Mouse (Mus musculus) right cerebral cortex, postnatal 10 days (tissue): ENCODE measurements around the gene Uspl1.

ENCODE experiments used
- DNase-seq, 2 experiments: peaks; one replicate each; pipeline ENCODE4 v3.0.0; 2021; ENCODE audit warnings: low spot score in 2 of 2

Gene Uspl1

DNA sequence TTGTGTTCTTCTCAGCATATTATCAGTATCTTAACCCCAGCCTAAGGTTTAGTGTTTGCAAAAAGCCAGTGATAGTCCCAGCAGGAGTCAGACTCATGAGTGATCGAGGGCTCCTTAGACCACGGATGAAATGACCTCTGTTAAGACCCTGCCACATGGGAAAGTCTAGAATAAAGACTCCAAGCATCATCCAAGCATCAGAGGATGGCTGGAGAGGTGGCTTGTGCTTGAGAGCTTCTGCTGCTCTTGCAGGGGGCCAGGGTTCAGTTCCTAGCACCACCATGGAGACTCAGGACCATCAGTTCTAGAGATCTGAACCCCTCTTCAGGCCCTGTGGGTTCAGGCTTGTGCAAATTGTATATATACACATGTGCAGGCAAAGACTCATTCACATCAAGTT is 16.1 kb upstream of the Uspl1 start:
- DNase-seq = no peak

DNA sequence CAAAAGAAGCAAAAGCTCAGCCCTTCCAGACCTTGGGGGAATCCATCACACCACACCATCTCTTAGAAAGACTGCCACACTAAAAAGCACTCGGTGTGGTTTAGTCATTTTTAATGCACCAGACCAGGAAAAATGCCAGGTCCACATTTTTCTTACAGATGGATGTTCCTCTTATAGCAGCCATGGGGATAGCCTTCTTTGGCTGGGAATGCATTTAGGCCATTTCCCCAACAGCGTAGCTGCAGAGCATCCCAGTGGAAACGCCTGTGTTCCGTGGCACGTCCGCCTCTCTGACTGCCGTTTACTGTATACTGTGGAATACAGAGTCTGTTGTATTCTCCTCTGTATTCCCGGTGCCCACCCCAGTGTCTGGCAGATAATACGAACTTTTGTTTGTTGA is 15.3 kb upstream of the Uspl1 start:
- DNase-seq = peak; percentile 48 to 52

DNA sequence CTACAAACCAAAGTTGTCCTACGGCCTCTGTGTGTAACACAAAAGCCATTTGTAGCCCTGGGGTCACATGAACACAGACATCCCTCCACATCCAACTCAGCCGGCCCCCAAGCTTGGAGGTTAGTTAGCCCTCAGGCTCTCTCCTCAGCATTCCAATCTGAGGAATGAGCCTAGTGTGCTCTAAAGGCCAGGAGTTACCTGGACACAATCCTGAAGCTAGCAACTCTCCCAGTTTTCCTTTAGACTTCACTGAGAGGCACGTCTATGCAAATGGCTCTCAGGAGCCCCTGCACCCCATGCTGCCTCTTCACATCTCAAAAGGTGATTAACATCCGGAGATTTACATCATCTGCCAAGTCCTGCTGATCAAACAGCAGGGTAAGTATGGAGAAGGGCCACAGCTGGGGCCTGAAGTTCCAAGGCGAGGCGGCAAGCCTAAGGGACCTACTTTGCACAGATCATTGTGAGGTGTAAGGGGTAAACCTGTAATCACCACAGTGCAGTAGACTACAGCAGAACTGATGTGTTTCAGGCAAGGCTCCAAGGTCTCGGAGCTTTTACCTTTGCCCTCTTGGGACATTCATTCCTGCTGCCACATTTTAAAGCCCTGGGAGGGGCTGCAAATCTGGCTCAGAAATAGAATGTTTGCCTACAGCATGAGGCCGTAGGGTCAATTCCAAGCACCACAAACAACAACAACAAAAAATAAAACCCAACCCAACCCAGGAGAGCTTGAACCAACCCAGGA is 13.1 kb upstream of the Uspl1 start:
- no peak for DNase-seq

DNA sequence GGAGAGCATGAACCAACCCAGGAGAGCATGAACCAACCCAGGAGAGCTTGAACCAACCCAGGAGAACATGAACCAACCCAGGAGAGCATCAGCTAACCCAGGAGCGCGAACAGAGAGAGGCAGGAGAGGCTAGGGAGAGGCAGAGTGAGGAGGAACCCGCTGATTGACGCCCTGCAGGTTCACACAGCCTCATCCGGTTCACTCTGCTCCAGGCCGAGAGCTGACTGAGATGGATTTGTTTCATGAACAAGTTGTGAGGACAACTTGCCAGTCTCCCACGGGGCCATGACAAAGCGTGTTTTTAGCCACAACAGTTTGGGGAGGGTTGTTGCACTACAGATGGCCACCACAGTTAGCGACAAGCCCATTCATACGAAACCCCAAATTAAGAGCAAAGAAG is 11.9 kb upstream of the Uspl1 start:
- DNase-seq = no peak

DNA sequence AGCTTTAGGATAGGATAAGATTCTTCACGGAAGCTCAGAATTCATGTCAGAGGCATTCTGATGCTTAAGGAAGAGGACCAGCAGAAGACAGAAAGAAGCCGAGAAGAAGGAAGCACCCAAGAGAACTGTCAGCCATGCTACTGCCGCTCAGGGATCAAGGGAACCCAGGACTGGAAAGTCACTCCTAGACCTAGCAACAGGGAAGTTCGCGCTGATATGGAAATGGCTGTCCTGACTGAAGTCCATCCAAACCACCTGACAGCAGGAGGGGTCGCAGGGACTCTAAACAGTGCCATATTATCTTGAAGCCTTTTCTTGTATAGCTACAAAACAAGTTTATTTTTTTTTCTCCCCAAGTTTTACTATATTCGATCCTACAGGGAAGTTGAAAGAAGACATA is 9.6 kb upstream of the Uspl1 start:
- DNase-seq = no peak

DNA sequence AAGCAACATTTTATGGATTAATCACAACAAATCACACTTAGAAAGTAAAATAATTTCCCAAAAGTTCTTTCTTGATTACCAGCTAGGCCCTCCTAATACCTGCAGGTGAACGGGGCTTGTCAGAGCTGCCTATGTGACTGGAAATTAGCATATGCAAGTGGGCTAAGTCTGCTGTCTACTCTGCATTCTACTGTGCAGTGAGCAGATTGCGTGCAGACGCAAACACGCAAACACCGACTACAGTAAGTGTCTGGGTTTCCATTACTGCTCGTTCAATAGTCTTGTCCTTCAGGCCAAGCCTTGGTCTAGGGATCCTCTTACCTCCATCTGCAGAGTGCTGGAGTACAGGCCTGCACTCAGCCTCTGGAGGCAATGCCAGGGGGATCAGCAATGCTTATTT is 8.4 kb upstream of the Uspl1 start:
- no peak for DNase-seq

DNA sequence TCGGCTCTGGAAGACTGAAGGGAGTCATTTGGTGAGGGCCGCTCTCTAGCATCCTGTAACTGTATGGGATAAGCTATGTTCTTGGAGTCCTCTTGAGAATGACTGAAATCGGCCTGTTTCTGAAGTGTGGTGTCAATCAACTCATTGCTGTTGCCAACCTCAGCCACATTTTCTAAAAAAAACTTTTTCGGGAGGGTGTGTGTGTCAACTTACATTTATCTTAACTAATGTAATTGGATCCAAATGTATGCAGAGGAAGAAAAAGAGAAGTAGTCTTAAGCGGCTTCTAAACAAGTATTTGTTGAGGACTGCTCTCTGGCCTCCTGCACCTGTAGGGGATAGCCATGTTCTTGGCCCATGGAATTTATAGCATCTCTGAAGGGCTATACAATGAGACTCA is 6.1 kb upstream of the Uspl1 start:
- DNase-seq = no peak

DNA sequence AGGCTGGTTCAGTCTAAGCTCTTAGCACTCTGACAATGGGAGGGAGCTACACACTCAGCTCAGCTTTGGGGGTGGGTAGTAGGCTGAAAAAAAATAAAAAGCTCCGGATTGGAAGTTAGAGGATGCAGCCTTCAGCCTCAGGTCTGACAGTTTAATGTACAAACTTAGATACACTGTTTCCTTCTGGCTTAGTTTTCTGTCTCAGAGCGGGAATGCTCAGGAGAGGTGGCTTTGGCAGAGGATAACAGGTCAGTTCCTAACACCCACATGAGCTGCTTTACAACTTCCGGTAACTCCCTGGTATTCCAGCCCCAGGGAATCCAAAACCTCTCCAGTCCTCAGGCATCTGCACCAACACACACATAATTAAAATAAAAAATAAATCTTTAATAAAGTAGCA is 4.3 kb upstream of the Uspl1 start:
- no peak for DNase-seq

DNA sequence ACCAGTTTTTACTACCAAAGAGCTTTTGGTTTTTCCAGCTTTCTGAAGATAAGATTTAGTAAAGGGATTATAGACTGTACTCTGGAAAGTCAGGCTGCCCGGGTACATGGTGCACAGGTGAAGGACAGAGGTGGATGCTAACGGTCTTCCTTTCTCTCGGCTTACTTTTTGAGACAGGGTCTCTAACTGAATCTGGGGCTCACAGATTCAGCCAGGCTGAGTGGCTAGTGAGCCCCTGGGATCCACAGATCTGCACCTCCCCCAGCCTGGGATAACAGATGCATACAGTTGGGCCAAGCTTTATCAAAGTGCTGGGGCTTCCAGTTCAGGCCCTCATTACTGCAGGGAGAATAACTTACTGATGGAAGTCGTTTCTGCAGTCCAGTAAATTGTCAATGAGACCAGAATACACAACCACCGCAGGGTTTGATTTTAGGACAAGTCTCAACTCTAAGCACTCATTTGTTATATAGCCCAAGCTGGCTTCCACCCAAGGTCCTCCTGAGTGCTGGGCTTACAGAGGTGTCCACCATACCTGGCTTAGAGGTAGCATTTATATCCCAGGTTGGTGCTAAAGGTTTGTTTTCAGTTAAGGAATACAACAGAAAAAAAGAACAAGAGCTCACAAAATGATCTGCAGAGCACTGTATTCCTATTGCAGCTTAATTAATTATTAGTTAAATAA is 1.8 kb upstream of the Uspl1 start:
- no peak for DNase-seq

DNA sequence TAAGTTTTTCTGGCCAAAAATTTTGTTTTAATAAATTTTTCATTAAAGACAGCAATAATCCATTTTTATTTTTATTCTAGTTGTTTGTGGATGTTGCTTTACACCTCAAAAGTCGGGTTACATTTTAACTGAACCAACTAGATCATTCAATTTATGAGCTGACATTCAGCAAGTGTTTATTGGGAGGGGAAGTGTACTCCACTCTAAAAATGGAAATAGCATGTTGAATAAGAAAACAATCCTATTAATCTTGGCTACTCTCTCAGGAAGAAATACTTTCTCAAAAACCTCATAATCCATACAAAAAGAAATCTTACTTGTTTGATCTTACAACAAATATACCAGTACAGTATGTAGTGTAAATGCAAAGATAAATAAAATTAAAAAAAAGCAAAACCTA is 1.0 kb upstream of the Uspl1 start:
- no peak for DNase-seq

DNA sequence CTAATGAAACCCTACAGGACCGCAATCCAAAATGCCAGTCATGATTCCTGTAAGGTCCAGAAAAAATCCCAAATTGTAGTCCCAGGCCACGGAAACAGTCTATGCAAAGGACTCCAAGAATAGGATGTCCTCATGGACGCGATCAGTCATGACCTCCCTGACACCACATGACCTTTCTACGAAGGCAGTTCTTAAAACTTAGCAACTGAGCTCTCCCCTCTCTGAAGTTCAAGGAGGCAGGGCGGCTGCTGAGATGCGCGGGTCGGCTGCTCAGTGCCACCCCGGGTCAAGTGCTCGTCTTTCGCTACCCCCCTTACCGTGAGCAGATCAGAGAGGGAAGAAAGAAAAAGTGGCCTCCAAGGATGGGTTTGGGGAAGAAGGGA is 438 bp upstream of the Uspl1 start:
- DNase-seq = no peak

DNA sequence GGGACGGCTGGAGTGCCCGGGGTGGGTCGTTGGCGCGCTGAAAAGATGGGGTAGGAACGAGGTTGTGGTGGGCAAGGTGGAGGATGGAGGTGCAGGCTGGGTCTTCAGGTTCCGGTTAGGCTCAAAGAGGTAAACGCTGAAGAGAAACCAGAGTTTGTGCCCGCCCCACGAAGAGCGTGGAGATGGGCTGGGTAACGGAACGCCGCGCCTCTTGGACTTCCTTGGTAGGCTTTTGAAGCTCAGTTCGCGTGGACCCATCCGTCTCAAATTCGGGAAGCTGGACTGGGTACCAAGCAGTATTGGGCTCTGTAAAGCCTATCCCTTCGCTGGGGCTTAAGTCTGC is 665 bp downstream of the Uspl1 start:
- DNase-seq = peak; percentile 66 to 70

DNA sequence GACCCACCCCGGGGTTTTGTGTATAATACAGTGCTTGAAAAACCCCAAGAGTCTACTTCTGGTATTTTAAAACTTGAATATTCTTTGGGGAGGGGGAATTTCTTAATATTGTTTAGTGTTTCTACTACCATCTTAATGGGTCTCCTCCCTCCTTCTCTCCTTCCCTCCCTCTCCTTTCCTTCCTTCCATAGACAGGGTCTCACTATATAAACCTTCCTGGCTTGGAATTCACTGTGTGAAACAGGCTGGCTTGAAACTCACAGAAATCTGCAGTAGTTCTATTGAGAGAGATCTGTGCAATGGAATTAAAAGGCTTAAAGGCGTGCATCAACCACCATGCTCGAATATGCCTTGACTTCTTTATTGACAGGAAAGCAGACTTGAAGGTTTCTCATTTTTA is 1.7 kb downstream of the Uspl1 start:
- DNase-seq = no peak

DNA sequence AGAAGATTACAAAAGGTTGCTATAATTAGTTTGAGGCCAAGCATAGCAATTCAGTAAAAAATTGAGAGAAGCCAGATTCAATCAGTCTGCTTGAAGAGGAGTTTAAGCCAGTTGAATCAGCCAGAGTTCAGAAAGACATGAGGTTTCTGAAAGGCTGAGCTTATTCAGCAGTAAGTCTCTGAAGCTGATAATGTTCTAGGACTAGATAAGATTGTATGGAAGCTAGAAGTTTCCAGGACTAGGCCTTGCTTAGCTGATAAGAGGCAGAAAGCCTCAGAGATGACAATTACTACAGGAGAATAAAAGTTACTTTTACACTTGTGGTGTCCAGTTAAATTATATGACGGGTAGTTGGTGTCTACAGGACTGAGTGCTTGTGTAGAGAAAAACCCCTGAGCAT is 6.0 kb downstream of the Uspl1 start:
- no peak for DNase-seq

DNA sequence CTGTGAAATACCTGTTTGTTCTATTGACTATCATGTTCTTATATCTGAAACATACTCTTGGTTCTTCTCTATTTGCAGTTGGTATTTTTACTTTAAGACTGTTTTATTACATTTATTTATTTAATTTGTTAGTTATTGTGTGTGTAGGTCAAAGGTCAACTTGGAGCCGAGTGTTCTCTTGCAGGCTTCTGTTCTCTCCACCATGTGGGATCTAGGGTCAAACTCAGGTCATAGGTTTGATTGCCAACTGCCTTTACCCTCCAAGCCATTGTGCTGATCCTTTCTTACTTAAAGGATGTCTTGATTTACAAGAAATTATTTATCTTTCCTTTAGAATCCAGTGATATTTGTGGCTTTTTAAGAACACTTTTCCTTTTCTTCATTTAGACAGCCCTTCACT is 12.5 kb downstream of the Uspl1 start:
- no peak for DNase-seq

DNA sequence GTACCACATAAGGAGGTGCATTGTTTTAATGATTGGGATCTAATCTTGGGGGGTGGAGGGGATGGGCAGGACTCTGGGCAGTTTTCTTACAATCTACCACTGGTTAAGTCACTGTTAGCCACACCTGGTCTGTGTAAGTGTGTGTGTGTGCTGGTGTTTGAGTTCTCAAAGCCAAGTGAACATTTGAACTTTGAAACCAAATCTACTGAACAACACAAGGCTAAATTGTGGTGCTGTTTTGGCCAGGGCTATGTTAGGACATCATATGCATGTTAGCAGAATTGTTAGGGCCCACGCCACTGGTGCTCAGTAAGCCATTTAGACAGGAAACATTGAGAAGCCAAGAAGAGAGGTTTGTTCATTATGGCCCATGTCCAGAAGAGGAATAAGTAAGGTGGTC is 14.6 kb downstream of the Uspl1 start:
- DNase-seq = no peak

DNA sequence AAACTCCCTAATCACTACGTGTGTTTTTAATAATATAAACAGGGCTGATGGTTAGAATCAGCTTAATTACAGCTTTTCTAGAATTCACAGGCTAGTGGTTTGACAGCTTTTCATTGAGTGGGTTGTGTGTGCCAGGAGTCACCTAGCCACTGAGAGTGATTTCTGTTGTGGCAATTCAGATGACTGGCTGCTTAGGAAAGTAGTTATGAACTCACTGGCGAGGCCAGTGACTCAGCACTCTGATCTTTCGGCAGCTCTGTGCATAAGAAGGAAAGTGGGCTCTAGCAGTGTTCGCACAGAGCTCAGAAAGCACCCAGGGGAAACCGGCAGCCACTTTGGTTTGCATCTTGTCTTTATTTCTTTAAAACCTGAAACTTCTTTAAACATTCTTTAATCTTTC is 18.8 kb downstream of the Uspl1 start:
- DNase-seq = no peak

DNA sequence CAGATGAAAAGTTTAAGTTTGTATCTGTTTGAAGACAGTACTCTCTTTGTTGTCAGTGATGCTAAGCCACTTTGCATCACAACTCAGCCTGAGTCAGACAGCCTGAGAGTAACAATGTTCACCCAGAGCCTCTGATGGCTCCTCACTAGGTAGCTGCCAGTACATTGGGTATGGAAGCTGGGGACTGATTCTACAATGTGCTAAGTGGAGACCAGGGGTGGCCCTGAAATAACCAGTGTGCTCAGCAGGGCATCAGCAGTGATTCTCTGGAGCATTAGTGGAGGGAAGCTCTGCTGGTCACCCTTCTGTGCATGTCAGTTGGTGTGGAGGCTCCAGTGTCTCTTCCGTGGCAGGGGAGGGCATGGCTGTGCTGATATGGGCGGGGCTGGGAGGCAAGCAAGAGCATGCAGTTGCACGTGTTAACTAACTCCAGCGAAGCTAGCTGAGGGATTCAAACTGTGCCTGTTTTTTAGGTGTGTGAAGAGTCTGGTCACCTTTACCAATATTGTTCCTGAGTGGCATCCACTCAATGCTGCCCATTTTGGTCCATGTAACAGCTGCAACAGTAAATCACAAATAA is 19.7 kb downstream of the Uspl1 start:
- no peak for DNase-seq

DNA sequence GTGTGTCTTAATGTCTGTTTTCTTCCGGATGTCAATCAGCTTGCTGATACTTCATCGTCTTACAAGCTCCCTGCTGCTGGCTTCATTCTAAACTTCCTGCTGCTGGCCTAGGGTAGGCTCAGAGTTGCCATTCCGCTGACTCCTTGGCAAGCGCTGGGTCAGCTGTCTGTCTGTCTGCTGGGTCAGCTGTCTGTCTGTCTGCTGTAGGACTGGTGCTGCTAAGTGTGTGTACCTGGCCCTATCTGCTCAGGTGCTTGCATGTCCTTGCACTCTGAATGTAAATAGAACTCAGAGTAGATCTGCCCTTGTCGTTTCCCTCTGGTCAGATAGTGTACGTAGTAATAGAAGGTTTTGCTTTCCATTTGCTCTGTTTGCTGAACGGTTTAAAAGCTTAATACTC is 20.7 kb downstream of the Uspl1 start:
- DNase-seq = no peak

DNA sequence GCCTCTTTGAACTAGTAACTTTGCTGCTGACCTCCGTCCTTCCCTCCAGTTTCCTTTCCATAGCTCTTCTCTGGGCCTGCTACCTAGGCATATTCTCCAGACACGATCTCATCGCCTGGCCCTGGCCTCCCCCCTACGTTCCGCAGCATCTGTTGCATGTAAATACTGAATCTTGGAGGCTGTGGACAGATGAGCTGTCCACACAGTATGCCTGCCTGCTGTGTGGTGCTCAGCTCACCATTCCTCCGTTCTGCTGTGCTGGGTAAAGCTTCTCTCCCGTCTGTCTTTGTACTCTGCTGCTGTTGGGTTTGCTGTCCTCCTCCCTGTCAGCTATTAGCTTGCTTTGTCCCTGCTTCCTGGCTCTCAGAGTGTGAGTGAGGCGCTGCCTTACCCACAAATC is 21.1 kb downstream of the Uspl1 start:
- DNase-seq = no peak

DNA sequence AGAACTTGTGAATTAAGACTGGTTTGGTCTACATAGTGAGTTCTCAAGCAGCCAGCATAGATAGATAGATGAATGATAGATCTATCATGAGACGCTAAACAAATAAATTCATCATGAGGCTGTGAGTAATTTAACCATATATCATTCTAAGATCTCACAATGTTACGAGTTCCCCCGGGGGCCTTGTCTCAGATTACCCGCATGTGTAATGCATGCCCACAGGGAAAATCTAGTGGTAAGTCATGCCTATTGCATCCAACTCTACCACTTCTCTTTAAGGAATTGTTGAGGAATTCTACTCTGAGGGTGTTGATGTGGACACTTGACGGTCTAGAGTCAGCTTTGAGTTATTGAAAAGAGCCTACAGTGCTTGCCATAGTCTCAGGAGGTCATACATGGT is 22.1 kb downstream of the Uspl1 start:
- no peak for DNase-seq

DNA sequence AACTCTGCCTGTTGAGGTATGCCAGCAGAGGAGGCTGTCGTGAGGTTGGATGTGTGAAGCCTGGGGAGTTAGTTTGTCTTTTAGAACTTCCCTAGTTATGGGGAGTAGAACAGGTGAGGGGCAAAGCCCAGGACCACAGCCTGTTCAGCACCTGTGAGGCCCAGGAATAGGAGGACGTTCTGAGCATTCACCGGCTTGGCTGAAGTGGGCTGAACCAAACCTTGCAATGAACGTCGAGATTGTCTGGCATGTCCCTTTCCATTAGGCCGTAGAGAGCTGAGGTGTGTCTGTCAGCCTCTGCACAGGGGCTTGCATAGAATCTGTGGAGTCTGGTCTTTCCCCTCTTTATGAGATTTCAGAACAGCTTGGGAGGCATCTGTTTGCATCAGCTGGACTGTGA is 23.5 kb downstream of the Uspl1 start:
- no peak for DNase-seq

DNA sequence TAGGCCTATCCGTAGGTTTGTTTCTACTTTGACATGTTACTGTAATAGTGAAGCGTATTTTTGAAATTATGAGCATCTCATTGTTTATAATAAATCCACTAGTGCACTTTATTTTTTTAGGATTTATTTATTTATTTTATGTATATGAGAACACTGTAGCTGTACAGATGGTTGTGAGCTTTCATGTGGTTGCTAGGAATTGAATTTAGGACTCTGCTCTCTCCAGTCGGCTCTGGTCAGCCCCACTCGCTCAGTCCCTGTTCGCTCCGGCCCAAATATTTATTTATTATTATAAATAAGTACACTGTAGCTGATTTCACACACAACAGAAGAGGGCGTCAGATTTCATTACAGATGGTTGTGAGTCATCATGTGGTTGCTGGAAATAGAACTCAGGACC is 24.6 kb downstream of the Uspl1 start:
- no peak for DNase-seq

DNA sequence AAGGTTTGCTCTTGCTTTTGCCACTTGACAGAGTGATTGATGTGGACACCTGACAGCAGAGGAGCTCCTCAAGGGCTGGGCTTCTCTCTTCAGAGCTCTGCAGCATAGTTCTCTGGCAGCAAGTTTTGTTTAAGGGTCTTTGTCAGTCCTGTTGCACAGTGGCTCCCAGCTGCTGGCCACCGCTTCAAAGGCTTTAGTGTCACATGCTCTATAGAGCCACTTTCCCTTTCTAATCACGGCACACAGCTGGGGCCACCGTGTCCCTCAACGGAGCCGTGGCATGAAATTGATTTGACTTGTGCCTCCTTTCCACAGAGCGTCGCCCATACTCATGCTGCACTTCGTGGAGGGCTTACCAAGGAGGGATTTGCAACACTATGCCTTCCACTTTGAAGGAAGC is 25.2 kb downstream of the Uspl1 start:
- no peak for DNase-seq
